Mouse (Mus musculus) stomach, embryonic 15.5 days (tissue): ENCODE measurements at regions not wholly inside any gene's neighbourhood (a gene's known extent, or its start where the extent isn't known, plus 50 kb on each side); places are given as distances from the start of the nearest gene placed in this dataset.

ENCODE experiments used
- ATAC-seq: fragments of 200-750 bp; cut with Nextera tagmentation; 2 replicates; pipeline ENCODE4 v1.8.0; 2017; ENCODE audit warnings: low read depth, moderate number of reproducible peaks, moderate TSS enrichment; ENCODE audit not compliant: insufficient read depth, low FRiP score
- H3K27ac ChIP-seq: fragments of 300-500 bp; sonication (generic); 2 replicates; pipeline ENCODE4 v1.5.1; 2015; ENCODE audit warnings: mild to moderate bottlenecking, inconsistent platforms
- H3K27me3 ChIP-seq: fragments of 300-500 bp; sonication (generic); replicated peaks from 2 replicates; pipeline ENCODE4 v1.6.1; 2015; ENCODE audit warnings: inconsistent platforms
- H3K36me3 ChIP-seq: fragments of 300-500 bp; sonication (generic); 2 replicates; pipeline ENCODE4 v1.6.1; 2015; ENCODE audit warnings: inconsistent platforms
- H3K4me1 ChIP-seq: fragments of 300-500 bp; sonication (generic); 2 replicates; pipeline ENCODE4 v1.6.1; 2015; ENCODE audit warnings: inconsistent platforms
- H3K4me2 ChIP-seq: fragments of 300-500 bp; sonication (generic); 2 replicates; pipeline ENCODE4 v1.6.1; 2015; ENCODE audit warnings: mild to moderate bottlenecking, inconsistent platforms
- H3K4me3 ChIP-seq: fragments of 300-500 bp; sonication (generic); replicated peaks from 2 replicates; pipeline ENCODE4 v1.5.1; 2015; ENCODE audit warnings: inconsistent platforms
- H3K9ac ChIP-seq: fragments of 300-500 bp; sonication (generic); 2 replicates; pipeline ENCODE4 v1.6.1; 2015; ENCODE audit warnings: inconsistent platforms
- H3K9me3 ChIP-seq: fragments of 300-500 bp; sonication (generic); 2 replicates; pipeline ENCODE4 v1.6.1; 2016; ENCODE audit warnings: inconsistent platforms
- WGBS: fragments of 180-500 bp; shearing (Covaris S2); methylation state at CpG from one replicate; pipeline ENCODE4 v1.1.7; 2015; 5-methylcytosine and 5-hydroxymethylcytosine counted together

DNA sequence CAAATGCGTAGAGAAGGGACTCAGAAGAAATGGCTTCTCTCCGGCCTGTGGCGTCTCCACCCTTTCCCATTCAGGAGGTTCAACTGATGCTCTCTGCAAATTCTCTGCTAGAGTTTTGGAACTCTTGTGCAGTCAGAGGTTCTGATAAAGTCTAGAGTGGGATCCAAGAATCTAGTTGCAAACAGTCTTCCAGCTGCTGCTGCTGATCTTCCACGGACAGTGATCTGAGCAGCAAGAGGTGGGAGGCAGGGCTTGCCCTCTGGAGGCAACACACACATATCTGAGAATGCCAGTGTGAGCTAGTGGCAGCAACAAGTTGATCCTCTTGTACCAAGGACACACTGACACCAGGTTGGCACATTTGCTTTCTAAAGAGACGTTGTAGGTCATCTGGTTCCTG is 93.4 kb upstream of the Gas1 start:
- no peak for ATAC-seq
- WGBS = 82% methylated on average over 5 of the region's 5 CpGs
- Histone ChIP-seq H3K9me3 (no peaks in the 10 kb centered on the region), H3K27me3 (no peaks in the 10 kb centered on the region), H3K27ac (no peak overlapping the region), H3K4me3 (no peak overlapping the region), H3K36me3 (no peaks in the 10 kb centered on the region), H3K9ac (no peak overlapping the region), H3K4me1 (peaks cover 7% of the 10 kb centered on the region; the same call in 1 of the 2 replicates), H3K4me2 (no peak overlapping the region)

DNA sequence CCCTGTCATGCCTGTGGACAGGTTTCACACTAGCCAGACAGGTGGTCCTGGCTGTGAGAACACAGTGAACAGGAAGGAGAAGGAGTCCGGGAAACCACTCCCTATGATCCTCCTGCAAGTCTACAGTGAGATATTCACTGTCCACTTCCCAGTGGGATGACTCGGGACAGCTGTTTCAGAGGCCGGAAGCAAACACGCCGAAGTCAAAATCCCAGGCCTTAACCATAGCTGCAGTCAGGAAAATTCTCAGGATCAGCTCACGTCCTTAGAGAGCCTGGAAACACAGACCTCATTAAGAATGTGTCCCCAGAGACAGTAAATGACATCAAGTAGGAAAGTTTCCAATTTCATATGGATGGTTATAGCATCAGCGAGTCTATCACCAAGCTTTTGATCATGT is 96.2 kb upstream of the Gas1 start:
- H3K4me1 ChIP-seq = 0 out of 2 replicates have a peak, but pooled peaks cover under 1% of the 10 kb centered on the region
- H3K36me3 ChIP-seq = no peaks in the 10 kb centered on the region
- 78% methylated on average over 7 of the region's 7 CpGs for WGBS
- H3K27me3 ChIP-seq = no peaks in the 10 kb centered on the region
- no peak overlapping the region for H3K4me3 ChIP-seq
- no peaks in the 10 kb centered on the region for H3K9me3 ChIP-seq
- H3K4me2 ChIP-seq = no peak overlapping the region
- no peak overlapping the region for H3K27ac ChIP-seq
- H3K9ac ChIP-seq = no peak overlapping the region
- 0 out of 2 replicates have a peak, but pooled peaks have one; percentile 10 for ATAC-seq

DNA sequence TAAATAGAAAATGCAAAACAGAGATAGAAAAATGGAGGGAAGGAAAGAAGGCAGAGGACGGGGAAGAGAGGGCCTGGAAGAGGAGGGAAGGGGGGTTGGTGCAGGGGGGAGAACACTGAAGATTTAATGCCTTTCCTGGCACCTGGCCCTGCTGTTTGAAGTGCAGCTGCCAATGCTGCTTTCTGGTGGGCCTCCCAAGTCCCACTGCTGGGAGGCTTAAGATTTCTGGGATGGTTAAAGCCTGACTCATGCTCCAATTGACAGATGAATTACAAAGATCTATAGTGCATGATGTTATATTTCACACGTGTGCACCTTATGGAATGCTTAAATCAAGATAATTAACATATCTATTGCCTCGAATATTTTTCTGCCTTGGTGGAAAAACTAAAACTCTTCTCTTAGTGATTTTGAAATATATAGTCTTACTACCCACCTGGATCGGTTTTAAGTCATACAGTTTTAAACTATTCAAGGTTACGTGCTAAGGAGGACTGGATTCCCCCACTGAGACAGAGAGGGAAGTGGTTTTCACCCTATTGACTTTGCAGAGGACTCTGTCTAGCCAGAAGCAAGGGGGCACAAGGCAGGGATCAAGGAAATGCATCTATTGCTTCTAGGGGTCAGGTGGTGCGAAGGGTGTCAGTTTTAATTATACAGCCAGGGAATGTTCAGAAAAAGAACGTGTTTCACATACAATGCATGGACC is 105.5 kb upstream of the Gas1 start:
- Histone ChIP-seq H3K27me3 (no peaks in the 10 kb centered on the region), H3K36me3 (no peaks in the 10 kb centered on the region), H3K4me2 (no peak overlapping the region), H3K9ac (no peak overlapping the region), H3K27ac (no peak overlapping the region; the same call in 1 of the 2 replicates), H3K9me3 (no peaks in the 10 kb centered on the region), H3K4me3 (no peak overlapping the region), H3K4me1 (0 out of 2 replicates have a peak, but pooled peaks cover 11% of the 10 kb centered on the region)
- ATAC-seq = no peak; the same call in 1 of the 2 replicates
- 54% methylated on average over 7 of the region's 7 CpGs for WGBS

DNA sequence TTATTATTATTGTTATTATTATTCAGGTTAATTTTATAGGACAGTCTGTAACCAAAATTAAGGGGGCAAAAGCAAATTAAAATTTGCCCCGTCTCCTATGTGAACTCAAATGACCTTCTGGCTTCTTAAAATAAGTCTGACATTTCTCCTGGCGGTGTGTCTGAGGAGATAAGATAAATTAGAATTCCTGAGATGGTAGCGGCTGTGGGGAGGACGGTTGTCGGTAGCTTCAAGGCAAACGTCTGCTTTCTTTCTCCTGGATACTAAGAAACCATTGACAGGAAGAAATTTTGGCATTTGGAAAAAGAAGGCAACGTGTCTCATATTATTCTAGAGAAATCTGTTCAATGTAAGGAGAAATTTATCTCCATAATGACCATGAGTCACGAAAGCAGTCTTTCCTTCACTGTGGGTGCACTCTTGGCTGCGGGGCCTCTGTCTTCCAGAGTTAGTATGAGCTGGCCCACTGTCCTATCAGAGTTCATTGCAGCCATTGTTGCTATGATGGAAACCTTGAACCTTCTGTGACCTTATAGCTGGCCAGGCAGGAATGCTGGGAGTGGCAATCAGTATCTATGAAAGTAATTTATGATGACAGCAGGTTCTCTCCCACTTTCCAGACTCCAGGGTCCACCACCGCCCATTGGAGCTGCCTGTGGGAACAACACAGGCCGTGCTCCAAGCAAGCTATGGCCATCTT is 109.5 kb upstream of the Gas1 start:
- Histone ChIP-seq H3K4me3 (no peak overlapping the region), H3K9me3 (no peaks in the 10 kb centered on the region), H3K27me3 (no peaks in the 10 kb centered on the region), H3K36me3 (no peaks in the 10 kb centered on the region), H3K9ac (no peak overlapping the region), H3K4me1 (peaks cover 13% of the 10 kb centered on the region; the same call in 1 of the 2 replicates), H3K27ac (no peak overlapping the region), H3K4me2 (no peak overlapping the region)
- WGBS = 27% methylated on average over 11 of the region's 11 CpGs
- ATAC-seq = 0 out of 2 replicates have a peak, but pooled peaks have one; percentile 47

DNA sequence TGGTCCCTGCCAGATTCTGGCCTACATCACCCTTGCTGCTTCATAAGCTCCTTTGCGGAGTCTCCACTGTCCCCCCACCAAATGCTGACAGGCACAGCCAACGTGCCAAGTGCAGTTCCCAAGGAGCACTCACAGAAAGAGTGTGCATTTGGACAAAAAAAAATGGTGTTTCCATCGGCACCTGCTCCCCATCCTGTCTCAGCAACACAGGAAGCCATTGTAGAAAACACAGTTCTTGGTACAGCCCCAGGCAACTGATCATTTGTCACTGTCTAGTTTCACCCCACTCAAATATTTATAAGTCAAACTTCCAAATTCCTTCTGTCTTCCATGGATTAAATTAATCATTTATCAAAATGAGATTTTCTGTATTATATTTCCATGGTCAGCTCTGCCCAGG is 112.5 kb upstream of the Gas1 start:
- H3K4me1 ChIP-seq = peaks cover 11% of the 10 kb centered on the region; the same call in 1 of the 2 replicates
- H3K36me3 ChIP-seq = no peaks in the 10 kb centered on the region
- no peak overlapping the region for H3K4me3 ChIP-seq
- no peaks in the 10 kb centered on the region for H3K27me3 ChIP-seq
- 28% methylated on average over 3 of the region's 3 CpGs for WGBS
- H3K27ac ChIP-seq = no peak overlapping the region
- H3K4me2 ChIP-seq = no peak overlapping the region
- ATAC-seq = peak; percentile 47; the same call in 1 of the 2 replicates
- no peak overlapping the region for H3K9ac ChIP-seq
- H3K9me3 ChIP-seq = no peaks in the 10 kb centered on the region

DNA sequence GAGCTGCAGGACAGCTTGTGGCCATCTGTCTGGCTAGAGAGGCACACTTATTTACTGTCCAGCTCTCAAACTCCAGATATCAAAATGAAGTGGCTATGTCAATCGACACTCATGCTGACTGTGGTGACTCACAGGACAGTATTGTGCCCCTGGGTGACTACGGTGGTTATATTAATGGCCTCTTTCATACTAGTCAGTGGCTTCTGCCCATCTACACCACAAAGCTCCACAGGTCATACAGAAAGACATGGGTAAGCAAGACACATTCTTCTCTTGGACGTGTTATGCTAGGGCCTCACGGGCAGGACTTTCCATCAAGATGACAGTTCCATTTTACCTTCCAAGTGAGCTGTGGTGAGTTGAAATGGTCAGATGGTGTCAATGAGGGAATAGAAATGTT is 113.7 kb upstream of the Gas1 start:
- no peak overlapping the region for H3K9ac ChIP-seq
- no peaks in the 10 kb centered on the region for H3K9me3 ChIP-seq
- H3K36me3 ChIP-seq = no peaks in the 10 kb centered on the region
- H3K4me3 ChIP-seq = no peak overlapping the region
- no peaks in the 10 kb centered on the region for H3K27me3 ChIP-seq
- WGBS = 77% methylated on average over 4 of the region's 4 CpGs
- H3K4me1 ChIP-seq = peaks cover 9% of the 10 kb centered on the region; the same call in 1 of the 2 replicates
- H3K4me2 ChIP-seq = no peak overlapping the region
- H3K27ac ChIP-seq = no peak overlapping the region
- ATAC-seq = no peak

DNA sequence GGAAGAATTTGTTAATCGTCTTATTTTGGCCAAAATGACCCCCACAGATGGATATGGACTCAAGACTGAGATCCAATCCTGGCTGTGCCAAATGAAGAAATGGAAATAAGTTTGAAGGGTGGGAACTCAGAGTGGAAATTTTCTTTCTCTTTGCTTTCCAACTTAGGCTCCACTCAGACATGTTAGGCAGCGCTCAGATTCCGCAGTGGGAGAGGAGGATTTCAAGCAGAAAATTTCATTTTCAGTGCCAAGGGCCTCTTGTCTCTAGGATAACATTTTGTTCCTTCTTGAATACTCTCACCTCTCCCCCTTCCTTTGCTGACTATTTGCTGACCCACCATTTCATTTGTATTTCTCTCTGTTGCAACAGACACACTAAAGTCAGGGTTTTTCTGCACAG is 114.2 kb upstream of the Gas1 start:
- no peak overlapping the region for H3K27ac ChIP-seq
- H3K9ac ChIP-seq = no peak overlapping the region
- no peaks in the 10 kb centered on the region for H3K36me3 ChIP-seq
- WGBS = 74% methylated on average over 3 of the region's 3 CpGs
- H3K9me3 ChIP-seq = no peaks in the 10 kb centered on the region
- ATAC-seq = no peak
- no peaks in the 10 kb centered on the region for H3K27me3 ChIP-seq
- H3K4me1 ChIP-seq = peaks cover 6% of the 10 kb centered on the region; the same call in 1 of the 2 replicates
- H3K4me2 ChIP-seq = no peak overlapping the region
- H3K4me3 ChIP-seq = no peak overlapping the region

DNA sequence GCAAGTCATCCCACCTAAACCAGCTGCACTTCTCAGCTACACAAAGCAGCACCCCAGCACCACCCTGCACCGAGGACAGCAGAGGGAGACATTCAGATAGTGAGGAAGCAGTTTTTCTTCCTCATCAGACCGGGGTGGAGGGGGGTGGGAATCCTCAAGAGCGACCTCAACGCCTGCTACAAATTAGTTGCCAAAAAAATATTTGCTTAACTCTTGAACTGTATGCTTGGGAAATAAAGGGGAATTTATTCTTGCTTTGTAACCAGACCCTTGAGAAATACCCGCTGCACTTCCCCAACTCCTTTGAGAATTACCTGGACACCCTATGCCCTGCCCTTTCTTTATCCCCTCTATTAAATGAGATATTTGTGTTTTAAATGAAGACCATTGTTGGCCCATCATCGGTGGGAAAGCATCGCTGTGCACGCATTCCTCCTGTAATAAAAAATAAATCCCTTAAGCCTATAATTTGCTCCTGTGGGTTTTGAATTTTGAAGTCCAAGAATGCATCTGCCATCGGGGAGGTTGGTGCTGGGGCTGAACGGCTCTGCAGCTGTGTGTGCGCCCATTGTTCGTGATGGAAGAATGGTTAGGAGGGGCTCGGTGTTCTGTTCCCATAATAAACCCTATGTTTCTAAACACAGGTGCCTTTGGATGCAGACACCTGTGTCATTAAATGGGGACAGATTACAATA is 119.2 kb upstream of the Gas1 start:
- no peaks in the 10 kb centered on the region for H3K27me3 ChIP-seq
- no peak overlapping the region for H3K4me3 ChIP-seq
- no peak overlapping the region for H3K9ac ChIP-seq
- H3K27ac ChIP-seq = no peak overlapping the region
- ATAC-seq = peak; percentile 58
- H3K4me1 ChIP-seq = peaks cover 6% of the 10 kb centered on the region; the same call in 1 of the 2 replicates
- no peaks in the 10 kb centered on the region for H3K36me3 ChIP-seq
- no peaks in the 10 kb centered on the region for H3K9me3 ChIP-seq
- H3K4me2 ChIP-seq = no peak overlapping the region
- WGBS = 51% methylated on average over 13 of the region's 13 CpGs

DNA sequence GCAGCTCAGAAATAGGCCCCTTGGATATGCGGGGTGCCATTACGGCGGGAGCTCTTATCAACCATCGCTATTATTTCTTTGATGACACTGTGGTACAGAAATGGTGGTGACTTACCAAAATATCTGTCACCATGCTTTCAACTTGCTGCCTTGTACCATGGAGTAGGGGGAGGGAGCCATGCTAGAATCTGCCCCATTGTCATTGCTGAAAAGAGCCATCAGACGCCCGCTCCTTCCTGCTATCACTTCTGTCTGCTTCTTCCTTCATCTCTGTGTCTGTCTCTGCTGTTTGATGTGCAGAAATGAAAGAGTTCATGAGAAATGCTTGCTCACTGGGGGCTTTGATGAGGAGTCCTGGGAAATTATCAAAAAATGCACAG is 119.7 kb upstream of the Gas1 start:
- no peak overlapping the region for H3K27ac ChIP-seq
- 82% methylated on average over 6 of the region's 6 CpGs for whole genome bisulfite sequencing
- H3K36me3 ChIP-seq = no peaks in the 10 kb centered on the region
- no peak overlapping the region for H3K9ac ChIP-seq
- no peak for ATAC-seq
- no peaks in the 10 kb centered on the region for H3K27me3 ChIP-seq
- H3K4me2 ChIP-seq = no peak overlapping the region
- H3K9me3 ChIP-seq = no peaks in the 10 kb centered on the region
- peaks cover 6% of the 10 kb centered on the region; the same call in 1 of the 2 replicates for H3K4me1 ChIP-seq
- no peak overlapping the region for H3K4me3 ChIP-seq

DNA sequence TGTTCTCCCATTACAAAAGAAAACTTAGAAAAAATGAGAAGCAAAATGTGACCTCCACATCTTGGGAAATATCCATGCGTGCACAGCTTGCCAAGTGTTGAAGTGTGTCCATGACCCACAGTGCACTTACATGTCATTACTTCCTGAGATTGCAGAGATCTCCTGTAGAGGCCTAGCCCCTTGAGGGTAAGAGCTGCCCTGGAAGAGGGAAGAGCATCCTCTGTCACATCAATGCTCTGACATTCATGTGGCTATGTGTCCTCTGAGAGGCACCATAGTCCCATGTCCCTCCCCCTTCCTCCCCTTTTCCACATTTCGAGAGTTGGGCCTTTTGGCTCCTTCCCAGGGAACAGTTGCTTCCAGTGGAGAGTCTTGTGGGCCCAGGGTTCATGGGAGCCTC is 121.4 kb upstream of the Gas1 start:
- H3K27me3 ChIP-seq = no peaks in the 10 kb centered on the region
- peaks cover 6% of the 10 kb centered on the region; the same call in 1 of the 2 replicates for H3K4me1 ChIP-seq
- no peak overlapping the region for H3K4me3 ChIP-seq
- H3K36me3 ChIP-seq = no peaks in the 10 kb centered on the region
- no peak overlapping the region for H3K9ac ChIP-seq
- no peak overlapping the region for H3K4me2 ChIP-seq
- 65% methylated on average over 2 of the region's 2 CpGs for WGBS
- no peaks in the 10 kb centered on the region for H3K9me3 ChIP-seq
- no peak for ATAC-seq
- no peak overlapping the region; the same call in 1 of the 2 replicates for H3K27ac ChIP-seq

DNA sequence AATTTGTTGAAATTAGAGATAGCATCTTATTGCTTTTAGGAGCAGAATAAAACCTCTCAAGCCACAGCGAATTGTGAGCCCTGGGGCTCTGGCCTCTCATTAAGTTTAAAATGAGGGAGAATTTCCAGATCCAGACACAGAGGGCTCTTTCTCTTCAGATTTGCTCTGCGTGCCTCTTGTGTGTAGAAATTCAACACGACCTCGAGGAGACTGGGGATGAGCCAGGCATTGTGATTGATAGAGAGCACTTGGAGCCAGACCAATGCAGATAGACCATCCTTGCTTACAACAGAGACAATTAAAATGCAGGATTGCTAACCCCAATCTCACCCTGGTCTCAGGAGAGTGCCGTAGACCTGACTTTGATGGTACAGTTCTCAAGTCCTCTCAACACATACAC is 121.9 kb upstream of the Gas1 start:
- Histone ChIP-seq H3K27ac (0 out of 2 replicates have a peak overlapping the region, but pooled peaks have one; percentile 17), H3K4me1 (peaks cover 6% of the 10 kb centered on the region; the same call in 1 of the 2 replicates), H3K4me2 (no peak overlapping the region), H3K27me3 (no peaks in the 10 kb centered on the region), H3K9ac (no peak overlapping the region), H3K4me3 (no peak overlapping the region), H3K36me3 (no peaks in the 10 kb centered on the region), H3K9me3 (no peaks in the 10 kb centered on the region)
- WGBS = 51% methylated on average over 5 of the region's 5 CpGs
- ATAC-seq = no peak

DNA sequence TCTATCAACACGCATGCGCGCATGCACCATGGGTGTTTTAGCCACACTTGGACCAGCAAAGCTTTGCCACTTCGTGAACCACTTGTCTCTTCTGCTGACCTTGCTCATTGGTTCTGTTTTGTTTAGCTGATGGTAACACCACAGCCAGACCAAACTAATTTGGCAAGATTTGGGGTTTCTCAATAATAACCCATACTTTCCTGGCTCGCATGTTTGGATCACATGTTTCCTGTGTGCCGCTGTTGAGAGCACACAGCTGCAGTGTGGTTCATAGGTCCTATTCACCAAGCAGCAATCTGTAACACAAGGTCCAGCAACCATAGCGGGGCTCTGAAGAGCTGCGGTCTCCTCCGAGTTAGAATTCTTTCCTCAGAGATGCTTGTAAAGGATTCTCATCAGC is 126.4 kb upstream of the Gas1 start:
- ATAC-seq = no peak
- no peaks in the 10 kb centered on the region for H3K27me3 ChIP-seq
- peaks cover 4% of the 10 kb centered on the region; the same call in 1 of the 2 replicates for H3K4me1 ChIP-seq
- H3K27ac ChIP-seq = no peak overlapping the region
- H3K4me3 ChIP-seq = no peak overlapping the region
- 87% methylated on average over 9 of the region's 9 CpGs for WGBS
- no peak overlapping the region for H3K9ac ChIP-seq
- H3K4me2 ChIP-seq = no peak overlapping the region
- H3K36me3 ChIP-seq = no peaks in the 10 kb centered on the region
- no peaks in the 10 kb centered on the region for H3K9me3 ChIP-seq
